Mouse (Mus musculus) midbrain, postnatal 0 days (tissue): ENCODE measurements around the gene Gpr158. TPM values are rescaled to one million over a fixed set of nuclear protein-coding genes. Genes with fewer than 3 reads are reported as not detected.

Source experiments
- ATAC-seq: fragments of 200-750 bp; cut with Nextera tagmentation; 2 replicates; pipeline ENCODE4 v1.8.0; 2017; ENCODE audit warnings: moderate number of reproducible peaks, mild to moderate bottlenecking, moderate TSS enrichment, moderate library complexity; ENCODE audit not compliant: low FRiP score
- DNase-seq: peaks from one replicate; pipeline ENCODE4 v3.0.0-alpha.2; 2015; ENCODE audit warnings: low spot score
- H3K27ac ChIP-seq: fragments of 300-500 bp; sonication (generic); 2 replicates; pipeline ENCODE4 v1.5.1; 2014; ENCODE audit warnings: low read depth, mild to moderate bottlenecking, low read length, mixed read lengths
- H3K27me3 ChIP-seq: fragments of 300-500 bp; sonication (generic); 2 replicates; pipeline ENCODE4 v1.6.1; 2014; ENCODE audit warnings: low read length, control low read depth, mixed read lengths; ENCODE audit not compliant: insufficient read depth
- H3K36me3 ChIP-seq: fragments of 300-500 bp; sonication (generic); 2 replicates; pipeline ENCODE4 v1.6.1; 2014; ENCODE audit warnings: low read length, control low read depth, mixed read lengths; ENCODE audit not compliant: insufficient read depth
- H3K4me1 ChIP-seq: fragments of 300-500 bp; sonication (generic); 2 replicates; pipeline ENCODE4 v1.6.1; 2014; ENCODE audit warnings: mild to moderate bottlenecking, control low read depth, antibody characterized with exemption, low read length, mixed read lengths; ENCODE audit not compliant: insufficient read depth
- H3K4me2 ChIP-seq: fragments of 300-500 bp; sonication (generic); 2 replicates; pipeline ENCODE4 v1.6.1; 2014; ENCODE audit warnings: low read depth, mild to moderate bottlenecking, low read length, mixed read lengths; ENCODE audit not compliant: poor library complexity, severe bottlenecking
- H3K4me3 ChIP-seq: fragments of 300-500 bp; sonication (generic); 2 replicates; pipeline ENCODE4 v1.5.1; 2014; ENCODE audit warnings: low read depth, mild to moderate bottlenecking, low read length, moderate library complexity
- H3K9ac ChIP-seq: fragments of 300-500 bp; sonication (generic); replicated peaks from 2 replicates; pipeline ENCODE4 v1.6.1; 2014; ENCODE audit warnings: mild to moderate bottlenecking, low read length, moderate library complexity, mixed read lengths; ENCODE audit not compliant: poor library complexity, severe bottlenecking
- H3K9me3 ChIP-seq: fragments of 300-500 bp; sonication (generic); 2 replicates; pipeline ENCODE4 v1.6.1; 2016; ENCODE audit warnings: low read length, control low read depth
- CTCF ChIP-seq: IDR thresholded peaks from 2 replicates; pipeline ENCODE4 v1.5.1; 2016; ENCODE audit warnings: antibody characterized with exemption, mild to moderate bottlenecking
- WGBS: fragments of 180-500 bp; shearing (Covaris S2); extraction: QIAGEN DNeasy Blood & Tissue Kit; methylation state at CpG from one replicate; pipeline ENCODE4 v1.1.7; 2014; 5-methylcytosine and 5-hydroxymethylcytosine counted together
- polyA plus RNA-seq: library from polyadenylated mRNA; unstranded; fragments of >200 nt; fragmentation: Nextera tagmentation; extraction: Ambion mirVana; gene quantifications from 2 replicates; pipeline ENCODE4 v1.2.1, GENCODE M21; 2015
- total RNA-seq: library from RNA; depleted of rRNA; stranded (reverse); fragments of >200 nt; gene quantifications from 2 replicates; pipeline ENCODE4 v1.2.3, GENCODE M21; 2014

Gpr158 gene
- total and polyA plus RNA-seq, 2 experiments from 2014 or later: 4.1 to 19.7 TPM

DNA sequence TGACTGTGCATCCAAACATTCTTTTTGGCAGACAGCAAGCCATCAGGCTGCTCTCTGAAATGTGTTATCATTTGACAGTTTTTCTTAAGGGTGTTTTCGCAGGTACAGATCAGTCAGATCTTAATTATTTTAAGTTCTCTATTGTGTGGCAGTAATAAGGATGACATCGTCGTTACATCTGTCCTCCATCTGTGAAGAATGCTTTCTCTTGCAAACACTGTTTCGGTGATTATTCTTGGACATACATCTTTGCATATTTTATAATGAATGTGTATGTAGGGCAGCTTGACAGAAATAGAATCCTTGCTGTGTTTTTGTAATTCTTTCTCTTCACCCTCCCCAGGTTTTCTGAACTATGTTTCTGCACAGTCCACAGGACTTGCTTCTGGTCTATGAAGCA, 360.7 kb downstream of the Gpr158 start:
- 82% methylated on average over 4 of the region's 4 CpGs for WGBS
- Histone ChIP-seq H3K27me3 (no peaks in the 10 kb centered on the region), H3K36me3 (no peaks in the 10 kb centered on the region), H3K4me1 (no peaks in the 10 kb centered on the region), H3K4me3 (no peak overlapping the region), H3K9ac (no peak overlapping the region), H3K27ac (no peak overlapping the region), H3K4me2 (no peak overlapping the region), H3K9me3 (no peaks in the 10 kb centered on the region)
- no peak for TF ChIP-seq CTCF
- ATAC-seq: no peak
- DNase-seq: no peak

DNA sequence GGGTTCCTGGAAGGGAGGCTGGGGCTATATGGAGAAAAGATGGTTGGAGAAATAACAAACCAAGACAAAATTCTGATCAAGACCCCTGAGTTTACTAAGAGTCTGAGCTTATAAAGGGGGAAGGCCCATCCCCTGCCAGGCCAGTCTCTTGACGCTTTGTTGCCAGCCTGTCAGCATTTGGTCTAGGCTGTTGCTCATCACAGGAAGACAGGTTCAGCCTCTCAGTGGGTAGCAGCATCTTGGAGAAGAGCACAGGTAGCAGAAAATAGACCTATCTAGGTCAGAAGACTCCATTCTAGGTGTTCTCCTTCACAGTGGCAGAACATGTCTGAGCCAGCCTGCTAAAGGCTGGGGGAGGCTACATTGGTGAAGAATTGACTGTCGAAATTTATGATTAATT, 416.4 kb downstream of the Gpr158 start:
- TF ChIP-seq CTCF: no peak
- no peak for ATAC-seq
- DNase-seq: no peak
- H3K9me3 ChIP-seq: no peaks in the 10 kb centered on the region
- no peaks in the 10 kb centered on the region for H3K4me1 ChIP-seq
- no peak overlapping the region for H3K9ac ChIP-seq
- no peak overlapping the region for H3K27ac ChIP-seq
- no peak overlapping the region for H3K4me3 ChIP-seq
- no peak overlapping the region for H3K4me2 ChIP-seq
- no peaks in the 10 kb centered on the region for H3K36me3 ChIP-seq
- no peaks in the 10 kb centered on the region for H3K27me3 ChIP-seq
- 92% methylated on average over 2 of the region's 2 CpGs for WGBS

DNA sequence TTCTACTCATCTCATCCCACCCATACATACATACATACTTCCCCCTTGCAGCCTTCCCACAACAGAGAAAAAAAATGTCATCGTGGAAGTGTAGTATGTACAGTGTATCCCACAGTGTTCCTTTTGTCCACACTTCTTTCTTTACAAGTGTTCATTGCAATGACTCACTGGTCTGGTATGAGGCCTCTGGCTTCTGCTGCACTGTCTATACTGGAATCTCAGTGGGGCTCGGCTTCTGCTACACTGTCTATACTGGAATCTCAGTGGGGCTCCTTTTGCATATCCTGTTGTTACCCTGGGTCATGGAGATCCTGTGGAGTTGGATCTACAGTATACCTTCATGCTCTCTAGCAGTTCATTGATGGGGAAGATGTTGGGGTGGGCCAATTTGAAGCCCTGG, 425.8 kb downstream of the Gpr158 start:
- TF ChIP-seq CTCF: no peak
- ATAC-seq (no peak), DNase-seq (no peak)
- Histone ChIP-seq H3K9ac (no peak overlapping the region), H3K4me2 (no peak overlapping the region), H3K4me3 (no peak overlapping the region), H3K4me1 (no peaks in the 10 kb centered on the region), H3K27me3 (no peaks in the 10 kb centered on the region), H3K9me3 (no peaks in the 10 kb centered on the region), H3K27ac (no peak overlapping the region), H3K36me3 (no peaks in the 10 kb centered on the region)
- WGBS: 80% methylated on average over 2 of the region's 2 CpGs

DNA sequence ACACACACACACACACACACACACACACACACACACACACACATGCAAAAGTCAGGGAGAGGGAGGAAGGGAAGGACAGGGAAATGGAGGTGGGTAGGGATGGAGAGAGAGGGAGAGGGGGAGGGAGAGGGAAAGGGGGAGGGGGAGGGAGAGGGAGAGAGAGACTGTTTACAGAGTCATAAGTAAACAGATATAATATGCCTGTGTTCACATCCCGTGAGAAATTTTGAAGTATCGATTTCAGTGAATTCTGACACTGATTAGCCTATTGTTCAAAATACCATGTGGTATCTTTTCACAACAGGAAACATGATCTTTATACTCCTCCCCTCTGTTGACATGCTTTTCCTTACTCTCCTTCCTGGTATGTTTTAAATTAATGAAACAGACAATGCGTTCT, 432.3 kb downstream of the Gpr158 start:
- no peak for ATAC-seq
- TF ChIP-seq CTCF: no peak
- Histone ChIP-seq H3K9ac (no peak overlapping the region), H3K4me3 (no peak overlapping the region), H3K27ac (no peak overlapping the region), H3K4me2 (no peak overlapping the region), H3K36me3 (no peaks in the 10 kb centered on the region), H3K9me3 (no peaks in the 10 kb centered on the region), H3K4me1 (no peaks in the 10 kb centered on the region), H3K27me3 (no peaks in the 10 kb centered on the region)
- no peak for DNase-seq
- WGBS: 77% methylated on average over 3 of the region's 3 CpGs

DNA sequence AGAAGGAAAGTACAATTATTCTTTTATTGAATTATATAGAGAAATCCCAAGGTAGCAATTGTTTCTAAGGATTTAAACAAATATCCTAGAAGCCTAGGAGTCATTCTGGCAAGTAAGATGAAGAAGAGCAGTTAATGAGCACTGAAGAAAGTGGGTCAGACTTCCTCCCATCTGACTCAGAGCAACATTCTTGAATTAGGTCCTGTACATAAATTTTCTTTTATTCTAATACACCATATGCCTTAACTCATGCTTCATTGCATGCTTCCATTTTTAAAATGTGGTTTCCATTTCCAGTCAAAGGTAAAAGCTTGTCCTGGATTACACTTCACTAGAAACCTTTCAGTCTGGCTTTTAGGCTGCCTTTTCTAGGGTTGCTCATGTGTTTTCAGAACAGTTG, 432.7 kb downstream of the Gpr158 start:
- TF ChIP-seq CTCF: no peak

DNA sequence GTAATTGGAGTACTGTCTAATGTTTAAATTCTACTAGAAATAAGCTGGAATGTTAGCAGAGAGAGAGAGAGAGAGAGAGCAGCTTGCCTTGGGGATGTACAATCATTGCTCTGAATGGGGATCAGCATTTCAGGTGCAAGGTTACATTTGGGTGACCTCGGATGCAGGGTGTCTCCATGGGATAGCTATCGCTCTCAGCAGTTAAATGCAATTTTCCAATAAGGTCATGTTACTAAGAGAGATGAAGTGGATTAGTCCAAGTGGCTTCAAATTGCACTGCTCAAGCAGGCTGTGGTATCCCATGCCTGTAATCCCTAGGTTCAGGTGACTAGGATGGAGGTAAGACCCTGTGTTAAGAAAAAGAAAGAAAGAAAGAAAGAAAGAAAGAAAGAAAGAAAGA, 441.2 kb downstream of the Gpr158 start:
- Histone ChIP-seq H3K27me3 (no peaks in the 10 kb centered on the region), H3K9me3 (no peaks in the 10 kb centered on the region), H3K4me1 (no peaks in the 10 kb centered on the region), H3K27ac (no peak overlapping the region), H3K9ac (no peak overlapping the region), H3K4me3 (no peak overlapping the region), H3K4me2 (no peak overlapping the region), H3K36me3 (no peaks in the 10 kb centered on the region)
- DNase-seq (no peak), ATAC-seq (no peak)
- TF ChIP-seq CTCF: no peak
- 84% methylated on average over 2 of the region's 2 CpGs for WGBS

More for the DNA sequence above, 432.7 kb downstream of the Gpr158 start:
- H3K27me3 ChIP-seq: no peaks in the 10 kb centered on the region
- DNase-seq (no peak), ATAC-seq (no peak)
- no peak overlapping the region for H3K9ac ChIP-seq
- H3K4me3 ChIP-seq: no peak overlapping the region
- H3K36me3 ChIP-seq: no peaks in the 10 kb centered on the region
- H3K4me1 ChIP-seq: no peaks in the 10 kb centered on the region
- H3K27ac ChIP-seq: no peak overlapping the region
- no peak overlapping the region for H3K4me2 ChIP-seq
- H3K9me3 ChIP-seq: no peaks in the 10 kb centered on the region

DNA sequence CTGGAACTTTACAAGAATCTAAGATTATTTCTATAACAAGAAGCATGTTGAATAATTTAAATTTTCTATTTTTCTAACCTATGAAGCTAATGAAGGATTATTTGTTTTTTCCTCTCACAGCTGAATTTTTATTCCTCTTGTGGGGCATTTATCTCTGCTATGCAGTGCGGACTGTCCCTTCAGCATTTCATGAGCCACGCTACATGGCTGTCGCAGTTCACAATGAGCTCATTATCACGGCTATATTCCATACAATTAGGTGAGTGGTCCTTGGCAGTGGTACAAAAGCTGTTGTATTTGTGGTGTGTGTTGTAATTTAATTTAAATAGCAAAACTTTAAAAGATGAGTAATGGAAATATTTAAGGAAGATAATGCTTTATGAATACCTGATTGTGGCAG, 443.1 kb downstream of the Gpr158 start:
- Histone ChIP-seq H3K9me3 (no peaks in the 10 kb centered on the region), H3K9ac (no peak overlapping the region), H3K4me2 (no peak overlapping the region), H3K27me3 (no peaks in the 10 kb centered on the region), H3K36me3 (no peaks in the 10 kb centered on the region), H3K4me1 (no peaks in the 10 kb centered on the region), H3K4me3 (no peak overlapping the region), H3K27ac (no peak overlapping the region)
- DNase-seq (no peak), ATAC-seq (no peak)
- no peak for TF ChIP-seq CTCF
- WGBS: 57% methylated on average over 4 of the region's 4 CpGs
